Mouse (Mus musculus) liver, postnatal 0 days (tissue): ENCODE measurements around the gene Ccdc142. TPM values are rescaled to one million over a fixed set of nuclear protein-coding genes. Genes with fewer than 3 reads are reported as not detected.

Experiments
- ATAC-seq: fragments of 200-750 bp; cut with Nextera tagmentation; 2 replicates; pipeline ENCODE4 v1.8.0; 2017; ENCODE audit warnings: mild to moderate bottlenecking, moderate library complexity
- DNase-seq: peaks from one replicate; pipeline ENCODE4 v3.0.0-alpha.2; 2016
- H3K27ac ChIP-seq: fragments of 300-500 bp; sonication (generic); 2 replicates; pipeline ENCODE4 v1.5.1; 2014; ENCODE audit warnings: antibody characterized with exemption, moderate library complexity, mild to moderate bottlenecking, low read depth
- H3K27me3 ChIP-seq: fragments of 300-500 bp; sonication (generic); 2 replicates; pipeline ENCODE4 v1.6.1; 2014; ENCODE audit warnings: low read length, control low read depth, mixed read lengths; ENCODE audit not compliant: insufficient read depth
- H3K36me3 ChIP-seq: fragments of 300-500 bp; sonication (generic); replicated peaks from 2 replicates; pipeline ENCODE4 v1.6.1; 2014; ENCODE audit warnings: mild to moderate bottlenecking, control low read depth, low read length, moderate library complexity, mixed read lengths; ENCODE audit not compliant: insufficient read depth
- H3K4me1 ChIP-seq: fragments of 300-500 bp; sonication (generic); 2 replicates; pipeline ENCODE4 v1.6.1; 2014; ENCODE audit warnings: antibody characterized with exemption, mild to moderate bottlenecking, control low read depth; ENCODE audit not compliant: insufficient read depth
- H3K4me2 ChIP-seq: fragments of 300-500 bp; sonication (generic); 2 replicates; pipeline ENCODE4 v1.6.1; 2014; ENCODE audit warnings: low read depth, mild to moderate bottlenecking, low read length, moderate library complexity, mixed read lengths
- H3K4me3 ChIP-seq: fragments of 300-500 bp; sonication (generic); 2 replicates; pipeline ENCODE4 v1.5.1; 2014; ENCODE audit warnings: low read depth, low read length
- H3K9ac ChIP-seq: fragments of 300-500 bp; sonication (generic); replicated peaks from 2 replicates; pipeline ENCODE4 v1.6.1; 2014; ENCODE audit warnings: mild to moderate bottlenecking, moderate library complexity
- H3K9me3 ChIP-seq: fragments of 300-500 bp; sonication (generic); 2 replicates; pipeline ENCODE4 v1.6.1; 2016; ENCODE audit warnings: mild to moderate bottlenecking, control low read depth, low read length, mixed read lengths
- CTCF ChIP-seq: sonication (generic); IDR thresholded peaks from 2 replicates; pipeline ENCODE4 v1.5.1; 2016; ENCODE audit warnings: antibody characterized with exemption, low read depth
- EP300 ChIP-seq: IDR thresholded peaks from 2 replicates; pipeline ENCODE4 v1.6.1; 2016; ENCODE audit warnings: antibody characterized with exemption, low read depth, mild to moderate bottlenecking
- WGBS: fragments of 180-500 bp; shearing (Covaris S2); extraction: QIAGEN DNeasy Blood & Tissue Kit; methylation state at CpG from one replicate; pipeline ENCODE4 v1.1.7; 2014; ENCODE audit not compliant: insufficient replicate concordance; 5-methylcytosine and 5-hydroxymethylcytosine counted together
- polyA plus RNA-seq: library from polyadenylated mRNA; unstranded; fragments of >200 nt; fragmentation: Nextera tagmentation; extraction: Ambion mirVana; gene quantifications from 2 replicates; pipeline ENCODE4 v1.2.1, GENCODE M21; 2015

Ccdc142 gene
- polyA plus RNA-seq, 1 experiment from 2014 or later: 0.54 TPM

DNA sequence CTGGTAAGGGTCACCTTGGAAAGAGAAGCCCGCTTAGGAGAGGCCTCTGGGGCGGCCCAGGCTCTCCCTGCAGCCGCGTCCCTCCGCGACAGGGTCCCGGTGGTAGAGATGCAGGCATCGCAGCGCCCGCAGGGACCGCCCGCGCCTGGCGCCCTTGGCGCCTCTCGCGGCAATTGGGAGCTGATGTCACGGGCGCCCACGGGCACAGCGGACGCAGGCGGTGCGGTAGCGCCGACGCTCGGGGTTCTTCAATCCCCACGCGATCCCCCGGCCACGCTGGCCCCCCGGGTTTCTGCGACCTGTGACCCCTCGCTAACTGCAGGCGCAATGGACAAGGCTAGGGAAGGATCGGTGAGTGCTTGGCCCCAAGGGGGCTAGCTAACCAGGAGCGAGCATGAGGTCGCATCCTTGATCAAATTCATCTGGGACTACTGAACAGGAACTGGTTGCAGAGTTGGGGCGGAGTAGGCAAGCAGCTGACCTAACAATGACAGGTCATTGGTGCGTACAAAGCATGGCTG lies 40.9 kb downstream of the Ccdc142 start:
- DNase-seq (no peak), ATAC-seq (no peak)
- peak overlapping the region; percentile 61 for H3K4me2 ChIP-seq
- H3K4me1 ChIP-seq: peaks cover 22% of the 10 kb centered on the region
- WGBS: 18% methylated on average over 41 of the region's 41 CpGs
- TF ChIP-seq EP300: no peak
- no peak for TF ChIP-seq CTCF
- H3K9me3 ChIP-seq: no peaks in the 10 kb centered on the region
- peaks cover 4% of the 10 kb centered on the region for H3K36me3 ChIP-seq
- H3K4me3 ChIP-seq: no peak overlapping the region
- 0 out of 2 replicates have a peak, but pooled peaks cover 5% of the 10 kb centered on the region for H3K27me3 ChIP-seq
- no peak overlapping the region for H3K27ac ChIP-seq
- H3K9ac ChIP-seq: no peak overlapping the region; the same call in 1 of the 2 replicates

DNA sequence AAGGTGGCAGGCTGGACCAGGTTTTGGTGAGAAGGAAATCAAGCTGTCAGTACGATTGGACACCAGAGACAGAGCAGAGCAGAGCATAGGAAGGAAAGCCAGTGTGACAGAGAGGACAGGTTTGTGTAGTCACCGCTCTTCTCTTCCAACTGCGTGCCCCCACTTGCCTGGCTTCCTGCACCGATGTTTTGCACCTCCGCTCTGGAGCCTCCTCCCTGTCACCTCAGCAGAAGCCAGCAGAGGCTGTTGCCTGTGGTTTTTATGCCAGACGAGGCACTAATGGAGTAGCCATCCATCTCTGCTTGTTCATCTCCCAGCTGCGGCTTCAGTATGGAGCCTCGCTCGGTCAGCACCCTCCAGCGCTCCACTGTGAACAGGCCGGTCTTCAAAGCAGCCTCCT lies 41.5 kb downstream of the Ccdc142 start:
- Histone ChIP-seq H3K9me3 (no peaks in the 10 kb centered on the region), H3K36me3 (peaks cover 5% of the 10 kb centered on the region), H3K4me3 (no peak overlapping the region), H3K4me2 (no peak overlapping the region), H3K4me1 (peaks cover 16% of the 10 kb centered on the region), H3K9ac (no peak overlapping the region), H3K27ac (no peak overlapping the region), H3K27me3 (0 out of 2 replicates have a peak, but pooled peaks cover 5% of the 10 kb centered on the region)
- 65% methylated on average over 11 of the region's 11 CpGs for WGBS
- DNase-seq (no peak), ATAC-seq (no peak)
- no peak for TF ChIP-seq CTCF
- TF ChIP-seq EP300: no peak

DNA sequence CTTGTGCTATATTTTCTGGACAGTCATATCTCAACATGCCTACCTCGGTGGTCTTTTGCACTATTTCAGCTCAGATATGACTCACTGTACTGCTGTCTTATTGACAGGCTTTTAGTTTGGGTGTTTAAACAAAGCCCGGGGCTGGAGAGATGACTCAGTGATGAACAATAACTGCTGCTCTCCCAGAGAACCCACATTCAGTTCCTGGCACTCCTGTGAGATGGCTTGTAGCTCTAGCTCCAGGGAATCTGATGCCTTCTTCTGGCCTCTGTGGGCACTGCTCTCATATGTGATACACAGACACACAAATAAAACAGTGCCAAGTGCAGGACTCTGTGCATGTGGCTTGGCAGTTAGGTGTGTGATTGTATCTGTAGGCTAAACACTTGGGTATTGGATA lies 43.8 kb downstream of the Ccdc142 start:
- H3K4me1 ChIP-seq: 0 out of 2 replicates have a peak, but pooled peaks cover 6% of the 10 kb centered on the region
- H3K9me3 ChIP-seq: no peaks in the 10 kb centered on the region
- ATAC-seq (no peak), DNase-seq (peak; percentile 9)
- WGBS: 57% methylated on average over 2 of the region's 2 CpGs
- H3K4me2 ChIP-seq: no peak overlapping the region
- H3K27ac ChIP-seq: no peak overlapping the region
- TF ChIP-seq EP300 (no peak), CTCF (no peak)
- H3K4me3 ChIP-seq: no peak overlapping the region
- peaks cover 9% of the 10 kb centered on the region for H3K36me3 ChIP-seq
- H3K9ac ChIP-seq: no peak overlapping the region
- H3K27me3 ChIP-seq: 0 out of 2 replicates have a peak, but pooled peaks cover 5% of the 10 kb centered on the region

DNA sequence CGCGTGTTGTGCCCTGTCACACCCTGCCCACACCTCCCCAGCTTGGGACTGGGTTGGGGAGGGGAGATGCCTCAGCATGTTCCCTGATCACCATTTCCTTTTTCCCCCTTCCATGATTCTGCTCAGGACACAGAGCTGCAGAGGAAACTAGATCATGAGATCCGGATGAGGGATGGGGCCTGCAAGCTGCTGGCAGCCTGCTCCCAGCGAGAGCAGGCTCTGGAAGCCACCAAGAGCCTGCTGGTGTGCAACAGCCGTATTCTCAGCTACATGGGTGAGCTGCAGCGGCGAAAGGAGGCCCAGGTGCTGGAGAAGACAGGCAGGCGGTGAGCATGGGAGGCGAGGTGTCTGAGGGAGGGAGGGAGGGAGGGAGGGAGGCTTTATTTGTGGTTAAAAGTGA lies 44.4 kb downstream of the Ccdc142 start:
- no peak overlapping the region for H3K4me3 ChIP-seq
- no peaks in the 10 kb centered on the region for H3K9me3 ChIP-seq
- H3K9ac ChIP-seq: no peak overlapping the region
- DNase-seq: peak; percentile 12
- H3K27me3 ChIP-seq: 0 out of 2 replicates have a peak, but pooled peaks cover 5% of the 10 kb centered on the region
- no peak for ATAC-seq
- H3K4me2 ChIP-seq: no peak overlapping the region
- no peak overlapping the region for H3K27ac ChIP-seq
- WGBS: 65% methylated on average over 9 of the region's 9 CpGs
- H3K36me3 ChIP-seq: peaks cover 9% of the 10 kb centered on the region
- no peak for TF ChIP-seq EP300
- TF ChIP-seq CTCF: no peak
- H3K4me1 ChIP-seq: 0 out of 2 replicates have a peak, but pooled peaks cover 6% of the 10 kb centered on the region

DNA sequence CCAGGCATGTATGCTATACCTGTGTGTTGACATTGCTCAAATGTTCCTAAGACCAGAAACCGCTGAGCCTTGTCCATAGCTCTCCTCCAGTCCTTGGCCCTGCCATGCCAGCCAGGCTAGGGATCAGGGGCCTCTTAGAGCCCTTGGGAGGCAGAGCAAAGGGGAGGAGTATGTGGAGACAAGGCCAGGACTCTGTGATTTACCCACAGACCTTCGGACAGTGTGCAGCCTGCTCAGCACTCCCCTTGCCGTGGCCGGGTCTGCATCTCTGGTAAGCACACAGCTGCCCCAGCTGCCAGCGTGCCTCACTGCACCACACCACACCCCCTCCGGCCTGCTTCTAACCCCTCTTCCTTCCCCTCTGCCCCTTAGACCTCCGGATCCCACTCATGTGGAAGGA lies 45.9 kb downstream of the Ccdc142 start:
- no peak overlapping the region for H3K4me2 ChIP-seq
- H3K9me3 ChIP-seq: no peaks in the 10 kb centered on the region
- no peak overlapping the region for H3K4me3 ChIP-seq
- 57% methylated on average over 7 of the region's 7 CpGs for WGBS
- H3K4me1 ChIP-seq: 0 out of 2 replicates have a peak, but pooled peaks cover 2% of the 10 kb centered on the region
- no peak overlapping the region for H3K9ac ChIP-seq
- H3K36me3 ChIP-seq: peaks cover 9% of the 10 kb centered on the region
- ATAC-seq (no peak), DNase-seq (peak; percentile 12)
- H3K27me3 ChIP-seq: 0 out of 2 replicates have a peak, but pooled peaks cover 3% of the 10 kb centered on the region
- TF ChIP-seq CTCF: no peak
- TF ChIP-seq EP300: no peak
- H3K27ac ChIP-seq: no peak overlapping the region

DNA sequence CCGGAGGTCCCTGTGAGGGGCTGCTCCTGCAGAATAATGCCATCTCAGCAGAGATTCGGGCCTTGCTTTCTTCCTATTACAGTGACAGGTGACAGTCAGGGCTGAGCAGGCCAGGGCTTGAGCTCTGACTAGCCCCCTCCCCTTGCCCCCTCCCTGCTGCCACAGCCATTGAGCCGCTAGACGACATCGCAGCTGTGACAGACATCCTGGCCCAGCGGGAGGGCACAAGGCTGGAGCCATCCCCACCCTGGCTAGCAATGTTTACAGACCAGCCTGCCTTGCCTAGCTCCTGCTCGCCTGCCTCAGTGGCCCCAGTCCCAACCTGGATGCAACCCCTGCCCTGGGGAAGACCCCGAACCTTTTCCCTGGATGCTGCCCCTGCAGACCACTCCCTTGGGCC lies 50.3 kb downstream of the Ccdc142 start:
- H3K9ac ChIP-seq: no peak overlapping the region
- no peaks in the 10 kb centered on the region for H3K9me3 ChIP-seq
- no peak overlapping the region for H3K4me2 ChIP-seq
- H3K27me3 ChIP-seq: 0 out of 2 replicates have a peak, but pooled peaks cover 12% of the 10 kb centered on the region
- H3K4me1 ChIP-seq: peaks cover 8% of the 10 kb centered on the region
- no peak overlapping the region for H3K4me3 ChIP-seq
- TF ChIP-seq CTCF (no peak), EP300 (no peak)
- H3K36me3 ChIP-seq: peaks cover 9% of the 10 kb centered on the region
- H3K27ac ChIP-seq: no peak overlapping the region
- no peak for ATAC-seq
- no peak for DNase-seq
- 47% methylated on average over 8 of the region's 8 CpGs for WGBS

DNA sequence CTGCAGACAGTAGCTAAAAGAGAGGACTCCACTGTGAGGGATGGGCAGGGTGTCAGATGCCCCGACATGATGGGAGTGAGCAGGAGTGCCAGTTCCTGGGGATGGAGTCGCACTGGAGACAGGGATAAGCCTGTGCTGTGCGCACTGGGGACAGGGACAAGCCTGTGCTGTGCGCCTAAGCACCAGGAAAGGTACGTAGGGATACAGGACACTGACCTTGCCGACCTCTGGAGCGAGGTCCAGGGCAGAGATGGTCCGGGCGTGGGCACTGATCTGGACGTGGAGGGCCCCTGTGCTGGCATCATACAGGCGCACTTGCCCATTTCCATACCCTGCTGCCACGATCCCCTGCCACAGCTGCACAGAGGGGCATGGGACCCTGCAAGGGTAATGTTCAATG lies 51.6 kb downstream of the Ccdc142 start:
- 0 out of 2 replicates have a peak, but pooled peaks cover 12% of the 10 kb centered on the region for H3K27me3 ChIP-seq
- 73% methylated on average over 12 of the region's 12 CpGs for WGBS

More for the DNA sequence above, 51.6 kb downstream of the Ccdc142 start:
- no peaks in the 10 kb centered on the region for H3K9me3 ChIP-seq
- TF ChIP-seq CTCF (no peak), EP300 (no peak)
- H3K4me2 ChIP-seq: no peak overlapping the region
- no peak overlapping the region for H3K4me3 ChIP-seq
- H3K36me3 ChIP-seq: peaks cover 5% of the 10 kb centered on the region
- no peak for ATAC-seq
- DNase-seq: no peak
- no peak overlapping the region for H3K27ac ChIP-seq
- H3K4me1 ChIP-seq: peaks cover 8% of the 10 kb centered on the region
- no peak overlapping the region for H3K9ac ChIP-seq
